Mouse (Mus musculus) megakaryocyte-erythroid progenitor cell, adult 5-6 weeks (primary cell): ENCODE results near the gene Coa4. TPM values are rescaled to one million over a fixed set of nuclear protein-coding genes. Genes with fewer than 3 reads are reported as not detected.
A peak's percentile ranks its signal among the peaks of the same experiment; 100 is the strongest.

Source experiments
- ATAC-seq: replicated peaks from 2 replicates; pipeline ENCODE4 v1.8.0; 2016; ENCODE audit warnings: mild to moderate bottlenecking, inconsistent platforms; ENCODE audit not compliant: severe bottlenecking, poor library complexity, low FRiP score, low TSS enrichment
- total RNA-seq, 2 experiments: library from RNA; stranded (forward) in 1 of 2; stranded (reverse) in 1 of 2; fragments of 200-1000, 215-1000 nt in 1 of 2; fragments of >200 nt in 1 of 2; fragmentation: Nextera tagmentation in 1 of 2; gene quantifications; 2 replicates each; pipeline ENCODE4 v1.2.3; 2014 to 2017

Gene Coa4
- total RNA-seq, 2 experiments from 2014 or later, result 8.2 to 20.1 TPM

DNA sequence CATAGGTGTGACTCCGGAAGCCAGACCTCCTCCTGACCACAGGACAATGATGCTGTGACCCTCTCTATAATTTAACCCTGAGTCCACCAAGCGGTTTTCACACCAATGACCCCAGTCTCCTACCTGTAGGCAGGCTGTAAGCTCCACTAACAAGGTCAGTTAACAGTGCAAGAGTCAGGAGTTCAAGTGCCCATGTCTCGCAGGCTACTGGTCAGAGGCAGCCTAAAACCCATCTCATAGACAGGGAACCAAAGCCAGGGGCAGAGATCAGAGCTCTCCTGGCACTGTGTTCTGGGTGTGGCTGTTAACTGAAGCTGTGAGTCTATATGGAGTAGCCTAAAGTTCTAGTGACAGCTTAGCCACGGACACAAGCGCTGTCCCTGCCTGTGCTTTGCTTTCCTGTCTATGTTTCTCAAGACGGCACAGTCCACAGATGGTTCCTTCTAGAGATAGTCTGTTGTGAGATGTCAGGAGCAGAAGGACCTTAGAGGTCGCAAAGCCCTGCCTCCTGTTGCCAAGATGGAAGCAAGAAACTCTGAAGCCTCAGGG lies 34.4 kb upstream of the Coa4 start:
- peak; percentile 11; the same call in 1 of the 2 replicates for ATAC-seq

DNA sequence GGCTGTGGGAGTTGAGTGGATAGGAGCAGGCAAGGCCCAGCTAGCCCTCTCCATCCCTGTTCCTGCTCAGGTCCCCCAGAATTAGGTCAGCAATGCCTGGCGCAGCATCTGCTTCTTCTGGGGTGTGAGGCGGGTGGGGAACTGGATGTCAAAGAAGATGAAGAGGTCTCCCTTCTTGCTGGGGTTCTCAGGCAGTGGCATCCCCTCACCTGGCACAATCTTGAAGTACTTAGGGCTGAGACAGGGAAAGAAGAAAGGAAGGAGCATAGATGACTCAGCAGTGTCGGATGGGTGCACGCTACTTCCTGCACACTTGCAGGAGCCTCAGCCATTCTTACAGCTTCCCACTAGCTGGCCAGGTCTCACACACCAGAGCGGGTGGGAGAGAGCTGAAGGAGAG lies 33.8 kb upstream of the Coa4 start:
- 0 out of 2 replicates have a peak, but pooled peaks have one; percentile 4 for ATAC-seq

DNA sequence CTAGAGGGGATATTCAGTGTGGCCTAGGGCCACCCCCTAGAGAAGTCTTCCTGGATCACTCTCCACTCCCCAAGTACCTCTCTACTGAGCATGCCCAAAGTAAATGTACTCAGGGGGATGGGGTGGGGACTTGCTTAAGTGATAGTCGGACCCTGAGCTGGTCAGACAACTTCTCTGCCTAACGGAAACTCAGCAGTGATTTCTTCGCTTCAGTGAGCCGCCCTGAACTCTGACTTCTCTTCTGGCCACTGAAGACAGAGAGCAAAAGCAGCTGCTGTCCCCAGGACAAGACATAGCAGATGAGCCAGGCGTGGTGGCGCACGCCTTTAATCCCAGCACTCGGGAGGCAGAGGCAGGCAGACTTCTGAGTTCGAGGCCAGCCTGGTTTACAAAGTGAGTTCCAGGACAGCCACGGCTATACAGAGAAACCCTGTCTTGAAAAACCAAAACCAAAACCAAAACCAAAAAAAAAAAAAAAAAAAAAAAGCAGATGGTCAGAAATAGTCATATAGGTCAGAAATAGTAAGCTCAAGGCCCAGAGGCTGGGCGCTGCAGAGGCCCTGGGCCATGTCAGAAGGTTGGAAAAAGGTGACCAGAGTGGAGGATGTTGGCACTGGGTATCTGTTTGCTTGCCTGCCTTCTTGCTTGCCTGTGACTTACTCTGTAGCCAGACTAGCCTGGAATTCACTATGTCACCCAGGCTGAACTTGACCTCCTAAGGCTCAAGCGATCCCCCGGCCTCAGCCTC lies 32.0 kb upstream of the Coa4 start:
- ATAC-seq, result no peak

DNA sequence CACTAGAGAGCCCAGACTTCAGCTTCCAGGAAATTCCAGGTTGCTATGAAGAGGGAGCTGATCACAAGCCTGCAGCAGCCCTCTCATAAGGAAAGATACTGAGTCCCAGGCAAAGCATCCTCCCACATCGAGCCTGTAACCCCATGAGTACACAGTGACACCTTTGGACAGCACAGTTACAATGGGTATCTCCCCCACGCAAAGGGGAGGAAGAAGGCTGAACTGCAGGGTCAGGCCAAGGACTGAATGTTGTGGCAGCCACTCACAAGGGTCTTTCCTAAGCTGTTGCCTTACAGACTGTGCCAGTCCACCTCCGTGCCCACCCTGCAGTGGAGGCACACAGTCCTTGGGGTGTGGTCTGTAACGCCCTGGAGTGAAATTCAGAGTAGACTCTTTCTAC lies 30.4 kb upstream of the Coa4 start:
- no peak for ATAC-seq

DNA sequence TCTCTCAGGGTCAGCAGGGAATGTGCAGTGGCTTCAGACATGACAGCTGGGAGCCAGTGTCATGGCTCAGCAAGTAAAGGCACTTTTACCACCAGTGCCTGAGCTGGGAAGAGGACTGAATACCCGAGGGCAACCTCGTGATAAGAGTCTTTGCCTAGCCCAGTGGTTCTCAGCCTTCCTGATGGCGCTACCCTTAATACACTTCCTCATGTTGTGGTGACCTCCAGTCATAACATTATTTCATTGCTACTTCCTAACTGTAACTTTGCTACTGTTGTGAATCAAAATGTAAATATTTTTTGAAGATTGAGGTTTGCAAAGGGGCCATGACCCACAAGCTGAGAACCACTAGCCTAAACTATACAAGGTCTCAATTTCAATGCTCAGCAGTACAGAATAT lies 28.2 kb upstream of the Coa4 start:
- no peak for ATAC-seq

DNA sequence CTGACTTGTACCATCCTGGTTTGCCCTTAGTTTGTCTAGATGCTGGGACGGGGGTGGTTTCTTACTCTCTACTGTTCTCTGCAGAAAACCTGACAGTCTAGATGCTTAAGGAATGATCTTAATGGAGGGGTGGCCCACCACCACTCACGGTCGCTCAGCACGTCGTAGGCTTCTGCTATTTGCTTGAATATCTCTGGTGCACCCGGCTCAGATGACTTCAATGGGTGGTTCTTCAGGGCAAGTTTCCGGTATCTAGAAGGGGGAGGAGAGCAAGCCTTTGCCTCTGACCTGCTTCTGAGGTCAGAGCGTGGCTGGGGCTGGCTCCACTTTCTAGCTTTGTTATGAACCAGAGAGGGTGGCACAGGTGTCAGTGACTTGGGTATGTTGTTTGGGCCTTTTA lies 25.3 kb upstream of the Coa4 start:
- no peak for ATAC-seq

DNA sequence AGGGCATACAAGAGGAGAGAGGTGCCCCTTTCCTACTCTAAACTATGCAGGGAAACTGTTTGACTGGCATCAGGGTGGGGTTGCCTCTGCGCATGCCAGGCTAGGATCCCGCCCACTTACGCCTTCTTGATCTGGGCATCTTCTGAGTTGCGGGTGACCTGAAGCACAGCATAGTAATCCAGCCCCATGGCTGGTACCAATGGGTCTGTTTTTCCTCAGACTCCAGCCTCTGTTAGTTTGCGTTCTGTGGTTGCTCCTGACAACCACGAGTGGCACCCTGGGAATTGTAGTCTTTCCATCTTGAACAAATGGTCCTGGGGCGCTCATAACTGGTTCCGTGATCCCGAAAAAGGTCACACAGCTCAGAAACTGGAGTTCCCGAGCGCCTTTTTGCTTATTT lies 22.3 kb upstream of the Coa4 start, which contains the start of gene Dnajb13:
Gene Dnajb13, minus strand, starts transcription at position 388 of the 400 bp plus-strand sequence.
- ATAC-seq, result 0 out of 2 replicates have a peak, but pooled peaks have one; percentile 32

DNA sequence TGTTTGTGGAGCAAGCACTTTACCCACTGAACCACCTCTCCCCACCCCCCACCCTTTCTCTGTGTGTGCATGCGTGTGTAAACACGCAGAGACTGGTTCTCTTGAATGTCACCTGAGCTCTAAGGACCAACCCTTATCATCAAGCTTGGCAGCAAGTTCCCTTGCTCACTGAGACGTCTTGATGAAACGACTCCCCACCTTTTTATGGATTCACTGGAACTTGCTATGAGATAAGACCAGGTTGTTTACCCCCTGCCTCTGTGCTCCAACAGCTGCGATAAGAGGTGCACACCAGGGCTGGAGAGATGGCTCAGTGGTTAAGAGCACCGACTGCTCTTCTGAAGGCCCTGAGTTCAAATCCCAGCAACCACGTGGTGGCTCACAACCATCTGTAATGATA lies 16.7 kb upstream of the Coa4 start:
- ATAC-seq, result 0 out of 2 replicates have a peak, but pooled peaks have one; percentile 38

DNA sequence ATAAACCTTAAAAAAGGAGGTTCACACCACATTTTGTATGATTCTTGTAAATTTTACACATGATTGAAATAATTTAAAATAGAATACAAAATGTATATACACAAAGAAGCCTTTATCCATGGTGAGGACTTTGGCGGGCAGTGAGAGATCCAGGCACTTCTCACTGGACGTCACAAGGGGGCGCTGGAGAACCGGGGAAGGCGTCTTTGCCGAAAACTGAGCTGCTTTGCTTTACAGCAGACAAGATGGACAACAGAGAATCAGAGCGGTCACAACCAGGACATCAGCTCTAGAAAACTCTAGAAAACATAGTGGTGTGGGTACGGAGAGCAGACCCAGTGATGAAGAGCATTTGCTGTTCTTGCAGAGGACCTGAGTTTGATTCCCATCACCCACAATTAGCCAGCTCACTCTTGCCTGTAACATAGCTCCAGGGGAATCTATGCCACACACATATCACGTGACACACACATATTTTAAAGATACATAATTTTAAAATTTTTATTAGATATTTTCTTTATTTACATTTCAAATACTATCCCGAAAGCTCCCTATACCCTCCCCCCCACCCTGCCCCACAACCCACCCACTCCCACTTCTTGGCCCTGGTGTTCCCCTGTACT lies 16.1 kb upstream of the Coa4 start:
- peak; percentile 78; the same call in 1 of the 2 replicates for ATAC-seq

DNA sequence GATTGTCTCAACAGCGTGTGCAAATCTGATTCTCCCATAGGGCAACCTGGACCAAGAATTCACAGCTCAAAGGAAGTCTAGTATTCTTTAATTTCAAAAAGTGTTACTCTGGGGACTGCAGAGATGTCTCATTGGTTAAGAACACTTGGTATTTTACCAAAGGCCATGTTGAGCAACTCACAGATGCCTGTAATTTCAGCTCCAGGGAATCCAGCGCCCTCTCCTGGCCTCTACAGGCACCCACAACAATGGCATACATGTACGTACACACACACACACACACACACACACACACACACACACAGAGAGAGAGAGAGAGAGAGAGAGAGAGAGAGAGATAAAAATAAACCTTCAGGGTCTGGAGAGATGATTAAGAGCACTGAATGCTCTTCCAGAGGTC lies 14.6 kb upstream of the Coa4 start:
- no peak for ATAC-seq

DNA sequence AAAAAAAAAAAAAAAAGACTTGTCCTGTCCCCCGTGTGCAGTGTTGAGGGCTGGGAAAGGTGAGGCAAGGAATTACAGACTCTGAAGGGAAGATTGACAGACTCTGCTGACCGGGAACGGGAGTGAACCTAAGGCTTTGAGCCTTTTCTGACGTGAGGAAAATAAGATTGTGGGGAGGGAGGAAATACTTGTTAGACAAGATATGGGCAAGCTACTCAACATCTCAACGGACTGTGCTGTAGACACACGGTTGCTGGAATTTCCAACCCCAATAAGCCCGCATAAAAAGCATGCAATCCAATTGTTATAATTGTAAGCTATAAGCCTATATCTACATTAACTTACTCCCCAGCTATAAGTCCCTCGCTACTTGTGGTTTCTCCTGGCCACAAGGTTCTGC lies 12.2 kb upstream of the Coa4 start:
- no peak for ATAC-seq

DNA sequence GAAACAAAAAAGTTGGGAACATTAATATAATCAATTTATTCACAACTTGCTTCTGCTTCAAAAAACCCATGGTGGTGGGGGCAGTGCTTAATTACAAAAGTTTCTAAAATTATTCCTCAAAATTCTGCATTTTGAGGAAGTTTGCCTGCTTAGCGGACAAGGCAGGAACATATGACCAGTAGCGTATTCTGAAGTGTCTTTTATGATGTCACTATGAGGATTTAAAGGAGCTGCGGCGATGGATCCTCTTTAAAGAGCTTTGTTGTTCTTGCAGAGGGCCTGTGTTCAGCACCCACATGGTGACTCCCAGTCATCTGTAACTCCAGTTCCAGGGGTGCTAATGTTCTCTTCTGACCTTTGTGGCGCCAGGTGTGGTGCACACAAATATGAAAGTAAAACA lies 6.1 kb upstream of the Coa4 start:
- ATAC-seq, result no peak

DNA sequence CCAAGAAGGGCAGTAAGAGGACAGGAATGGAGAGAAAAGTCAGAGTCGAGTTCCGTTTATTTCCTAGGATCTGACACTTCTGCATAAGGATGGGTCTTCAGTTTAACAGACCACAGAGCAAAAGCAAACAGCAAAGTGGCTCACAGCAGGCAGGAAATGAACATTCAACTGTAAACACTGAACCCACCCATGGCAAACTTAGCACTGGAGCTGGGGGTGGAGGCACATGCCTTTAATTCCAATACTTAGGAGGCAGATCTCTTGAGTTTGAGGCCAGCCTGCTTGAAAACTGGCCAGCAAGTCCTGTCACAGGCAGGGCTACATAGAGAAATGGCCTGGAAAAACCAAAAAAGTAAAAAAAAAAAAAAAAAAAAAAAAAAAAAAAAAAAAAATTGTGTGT lies 3.4 kb upstream of the Coa4 start:
- ATAC-seq, result no peak

DNA sequence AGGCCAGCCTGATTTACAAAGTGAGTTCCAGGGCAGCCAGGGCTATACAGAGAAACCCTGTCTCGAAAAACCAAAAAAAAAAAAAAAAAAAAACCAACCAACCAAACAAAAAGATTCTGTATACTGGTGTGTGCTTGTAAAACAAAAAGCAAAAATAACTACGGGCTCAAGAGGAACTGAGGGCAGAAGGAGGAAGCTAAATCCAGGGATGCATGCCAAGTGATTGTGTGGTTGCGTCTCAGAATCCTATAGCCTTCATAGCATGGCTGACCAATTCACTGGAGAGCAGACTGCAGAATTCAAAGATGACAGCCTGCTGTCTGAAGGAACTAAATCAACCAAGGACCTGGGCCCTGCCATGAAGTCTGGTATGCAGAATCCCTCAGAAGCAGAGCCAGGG lies 2.7 kb upstream of the Coa4 start:
- ATAC-seq, result no peak

DNA sequence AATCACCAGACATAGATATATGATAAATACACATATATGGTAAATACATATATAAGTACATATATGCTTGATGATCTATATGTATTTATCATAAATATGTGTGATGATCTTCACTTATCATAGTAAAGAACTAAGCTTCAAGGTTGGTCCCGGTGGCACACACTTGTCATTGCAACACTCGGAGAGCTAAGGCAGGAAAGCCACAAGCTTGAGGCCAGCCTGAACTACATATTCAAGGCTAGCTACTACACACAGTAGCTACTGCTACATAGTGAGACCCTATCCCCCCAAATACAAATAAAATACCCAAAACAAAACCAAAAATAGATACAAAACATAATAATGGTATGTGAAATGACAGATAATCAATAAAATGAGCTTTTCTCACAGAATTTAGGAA lies 1.0 kb upstream of the Coa4 start:
- ATAC-seq, result no peak

DNA sequence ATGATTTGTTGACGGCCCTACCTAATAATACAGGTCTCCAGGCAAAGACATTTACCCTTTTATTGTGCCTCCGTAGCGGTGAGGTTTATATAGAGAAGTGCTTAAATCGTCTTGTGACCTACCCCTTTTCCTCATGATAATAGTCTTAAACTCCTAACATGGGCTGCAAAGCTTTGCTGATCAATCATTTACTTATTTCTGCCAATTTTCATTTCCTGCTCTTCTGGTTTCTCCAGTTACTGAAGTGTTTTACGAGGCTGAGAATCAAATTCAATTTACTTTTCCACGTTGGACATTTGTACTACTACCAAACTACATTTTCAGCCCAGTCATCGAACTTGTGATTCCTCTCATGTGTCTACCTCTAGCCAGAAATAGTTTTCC lies 640 bp downstream of the Coa4 start:
- no peak for ATAC-seq

DNA sequence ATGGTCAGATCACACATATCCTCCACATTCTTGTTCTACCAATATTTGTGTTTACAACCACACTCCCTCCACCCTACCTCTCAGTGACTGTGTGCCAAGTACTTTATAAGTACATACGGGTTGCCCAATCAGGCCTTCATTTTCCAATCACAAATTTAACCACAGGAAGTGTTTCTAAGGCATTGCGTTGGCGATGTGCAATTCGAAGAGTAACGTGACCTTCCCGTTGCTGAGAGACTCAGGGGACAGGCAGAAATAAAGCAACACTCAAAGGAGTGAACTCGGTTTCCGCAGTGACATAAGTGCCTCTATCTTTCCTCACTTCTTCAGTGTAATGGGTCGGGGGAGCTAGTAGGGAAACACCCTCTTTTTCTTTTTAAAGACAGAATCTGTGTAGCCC lies 2.6 kb downstream of the Coa4 start:
- ATAC-seq, result no peak

DNA sequence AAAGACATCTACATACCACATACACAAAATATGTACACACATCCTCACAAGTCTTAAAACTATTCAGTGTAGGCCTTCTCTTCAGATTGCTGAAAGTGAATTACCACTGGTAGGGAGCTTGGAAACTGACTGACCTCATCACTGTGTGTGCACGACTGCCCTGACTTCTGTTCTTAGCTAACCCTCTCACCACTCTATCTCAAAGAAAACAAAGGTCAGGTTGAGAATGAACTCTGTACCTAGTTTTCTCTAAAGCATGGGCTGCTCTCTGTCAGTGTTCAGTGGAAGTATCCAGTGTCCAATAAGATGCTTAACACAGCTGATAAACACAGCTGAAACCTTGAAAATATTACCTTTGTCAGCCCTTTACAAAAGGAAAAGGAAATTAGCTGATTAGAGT lies 7.6 kb downstream of the Coa4 start:
- ATAC-seq, result no peak

DNA sequence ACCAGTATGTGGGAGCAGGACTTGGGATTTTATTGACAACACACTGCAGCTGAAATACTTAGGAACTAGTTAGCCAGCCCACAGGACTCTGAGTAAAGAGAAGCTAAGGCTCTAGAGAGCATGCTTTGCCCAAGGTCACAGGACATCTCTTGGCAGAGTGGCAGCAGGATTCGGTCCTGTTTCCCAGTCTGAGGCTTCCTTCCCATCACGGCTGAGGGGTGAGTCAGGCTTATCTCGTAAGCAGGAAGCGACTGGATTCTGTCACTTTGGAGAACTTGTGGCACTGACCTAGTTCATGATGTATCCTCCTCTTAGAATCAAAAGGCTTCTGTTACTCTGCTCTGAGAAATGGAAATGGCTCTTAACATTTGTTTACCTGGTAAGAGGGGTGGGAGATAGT lies 10.8 kb downstream of the Coa4 start:
- no peak for ATAC-seq

DNA sequence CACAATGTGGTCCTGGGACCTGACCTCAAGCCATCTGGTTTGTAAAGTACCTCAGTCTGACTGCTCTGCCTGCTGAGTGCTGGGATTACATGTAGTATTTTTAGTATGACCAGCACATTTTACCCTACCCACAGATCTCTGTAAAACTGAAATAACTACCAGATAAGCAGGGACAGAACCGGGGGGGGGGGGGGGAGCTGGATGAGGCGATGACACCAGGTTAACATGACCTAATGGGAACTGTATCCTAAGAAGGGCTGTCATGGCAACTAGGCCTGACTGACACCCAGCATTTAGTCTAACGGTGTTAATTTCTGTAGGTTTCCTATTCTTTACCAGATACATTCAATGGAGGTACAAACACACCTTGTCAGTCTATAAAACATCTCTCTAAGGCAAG lies 12.9 kb downstream of the Coa4 start:
- ATAC-seq, result no peak
